ENCODE assay signal across 23 mouse cellular contexts in genomic region chr10:4289171-4289570, GRCm38 (mm10). TPM values are rescaled to one million over a fixed set of nuclear protein-coding genes. Genes with fewer than 3 reads are reported as not detected.
A peak's percentile ranks its signal among the peaks of the same experiment; 100 is the strongest.
DNase-seq lines count a peak whose midpoint lies in the region; ATAC-seq lines count a peak whose summit lies in the region.
"Had no signal": no experiment of that assay in that cellular context is flagged by ENCODE, and none has a peak within 500 bp of the region (broad histone marks: within the 10 kb centered on the region; RNA-seq: fewer than 3 reads in every experiment).

No protein-coding gene starts in this region.

- peak; percentile 16 for DNase-seq in cerebellum, adult 11-12 months
- DNase-seq in cerebellum, adult 8-10 months: no peak
- peak; percentile 11 for DNase-seq in embryonic facial prominence, embryonic 14.5 days (ENCODE audit: low spot score)
- no peak for DNase-seq in embryonic facial prominence, embryonic 10.5 days (ENCODE audit: low spot score)
- DNase-seq in neural tube, embryonic 10.5 days (ENCODE audit: extremely low spot score, low spot score): no peak
- DNase-seq in forebrain, embryonic 14.5 days (ENCODE audit: low spot score): no peak
- DNase-seq in lung, postnatal 4 days: no peak
- DNase-seq: adrenal gland, postnatal 14 days; B cell, adult 2 months; gastrocnemius, postnatal 36 days; heart, adult 11 months; heart, postnatal 36 days had no signal

- no peak overlapping the region for H3K9ac ChIP-seq in embryonic facial prominence, embryonic 14.5 days (ENCODE audit: low read depth, low read length)
- no peak overlapping the region for H3K9ac ChIP-seq in neural tube, embryonic 14.5 days (replicated peaks; ENCODE audit: low read depth, low read length)
- no peak overlapping the region for H3K9ac ChIP-seq in forebrain, embryonic 14.5 days (ENCODE audit: low read length)
- H3K9ac ChIP-seq: embryonic facial prominence, embryonic 15.5 days; forebrain, embryonic 15.5 days; heart, embryonic 13.5 days had no signal

- no peak overlapping the region for H3K4me2 ChIP-seq in embryonic facial prominence, embryonic 14.5 days (ENCODE audit: low read depth, low read length)
- H3K4me2 ChIP-seq in neural tube, embryonic 14.5 days (ENCODE audit: low read depth, low read length): no peak overlapping the region
- no peak overlapping the region for H3K4me2 ChIP-seq in forebrain, embryonic 14.5 days (ENCODE audit: low read length)
- H3K4me2 ChIP-seq: embryonic facial prominence, embryonic 15.5 days; forebrain, embryonic 15.5 days; heart, embryonic 13.5 days had no signal

- H3K4me1 ChIP-seq in embryonic facial prominence, embryonic 14.5 days (ENCODE audit: control insufficient read depth, insufficient read depth, low read length): no peaks in the 10 kb centered on the region
- peaks cover 13% of the 10 kb centered on the region; the same call in 1 of the 2 replicates for H3K4me1 ChIP-seq in embryonic facial prominence, embryonic 10.5 days
- H3K4me1 ChIP-seq in neural tube, embryonic 14.5 days (ENCODE audit: control insufficient read depth, insufficient read depth, low read length): peaks cover 3% of the 10 kb centered on the region; the same call in 1 of the 2 replicates
- H3K4me1 ChIP-seq in forebrain, embryonic 14.5 days (ENCODE audit: control insufficient read depth, insufficient read depth, low read length): no peaks in the 10 kb centered on the region
- H3K4me1 ChIP-seq: forebrain, embryonic 15.5 days had no signal

- H3K4me3 ChIP-seq in embryonic facial prominence, embryonic 14.5 days (ENCODE audit: low read depth, low read length): no peak overlapping the region
- H3K4me3 ChIP-seq in embryonic facial prominence, embryonic 10.5 days: no peak overlapping the region
- H3K4me3 ChIP-seq in neural tube, embryonic 14.5 days (ENCODE audit: low read depth, low read length): no peak overlapping the region
- no peak overlapping the region for H3K4me3 ChIP-seq in forebrain, embryonic 14.5 days (ENCODE audit: low read depth, low read length)
- H3K4me3 ChIP-seq: embryonic facial prominence, embryonic 15.5 days; erythroblast, embryonic 14.5 days; forebrain, embryonic 10.5 days; forebrain, embryonic 15.5 days; heart, embryonic 13.5 days had no signal

- H3K9me3 ChIP-seq in embryonic facial prominence, embryonic 14.5 days (ENCODE audit: control insufficient read depth, low read length): no peaks in the 10 kb centered on the region
- 0 out of 2 replicates have a peak, but pooled peaks cover 3% of the 10 kb centered on the region for H3K9me3 ChIP-seq in embryonic facial prominence, embryonic 10.5 days
- H3K9me3 ChIP-seq in neural tube, embryonic 14.5 days (ENCODE audit: control insufficient read depth, low read length): no peaks in the 10 kb centered on the region
- no peaks in the 10 kb centered on the region for H3K9me3 ChIP-seq in forebrain, embryonic 14.5 days (replicated peaks; ENCODE audit: control insufficient read depth, low read length)
- H3K9me3 ChIP-seq: embryonic facial prominence, embryonic 15.5 days; forebrain, embryonic 10.5 days; forebrain, embryonic 15.5 days; heart, embryonic 13.5 days had no signal

- H3K36me3 ChIP-seq in embryonic facial prominence, embryonic 14.5 days (ENCODE audit: control insufficient read depth, insufficient read depth, low read length): no peaks in the 10 kb centered on the region
- H3K36me3 ChIP-seq in embryonic facial prominence, embryonic 10.5 days (replicated peaks): no peaks in the 10 kb centered on the region
- H3K36me3 ChIP-seq in neural tube, embryonic 14.5 days (ENCODE audit: control insufficient read depth, insufficient read depth, low read length): no peaks in the 10 kb centered on the region
- H3K36me3 ChIP-seq in forebrain, embryonic 14.5 days (ENCODE audit: control insufficient read depth, insufficient read depth, low read length): no peaks in the 10 kb centered on the region
- H3K36me3 ChIP-seq: embryonic facial prominence, embryonic 15.5 days; forebrain, embryonic 10.5 days; forebrain, embryonic 15.5 days; heart, embryonic 13.5 days had no signal

- H3K27ac ChIP-seq in embryonic facial prominence, embryonic 14.5 days (replicated peaks; ENCODE audit: low read depth, low read length): no peak overlapping the region
- no peak overlapping the region for H3K27ac ChIP-seq in embryonic facial prominence, embryonic 10.5 days (replicated peaks)
- no peak overlapping the region for H3K27ac ChIP-seq in neural tube, embryonic 14.5 days (ENCODE audit: low read depth, low read length)
- H3K27ac ChIP-seq in forebrain, embryonic 14.5 days (ENCODE audit: low read depth, low read length): no peak overlapping the region
- H3K27ac ChIP-seq: embryonic facial prominence, embryonic 15.5 days; forebrain, embryonic 10.5 days; forebrain, embryonic 15.5 days; heart, embryonic 13.5 days had no signal

- WGBS in embryonic facial prominence, embryonic 14.5 days: 38% methylated on average over 5 of the region's 5 CpGs
- WGBS in embryonic facial prominence, embryonic 10.5 days: 59% methylated on average over 5 of the region's 5 CpGs
- WGBS in neural tube, embryonic 14.5 days: 38% methylated on average over 5 of the region's 5 CpGs
- WGBS in forebrain, embryonic 14.5 days: 44% methylated on average over 5 of the region's 5 CpGs

- no peaks in the 10 kb centered on the region for H3K27me3 ChIP-seq in embryonic facial prominence, embryonic 14.5 days (replicated peaks; ENCODE audit: control insufficient read depth, insufficient read depth, low read length)
- no peaks in the 10 kb centered on the region for H3K27me3 ChIP-seq in embryonic facial prominence, embryonic 10.5 days (replicated peaks; ENCODE audit: low read depth, poor library complexity, severe bottlenecking)
- no peaks in the 10 kb centered on the region for H3K27me3 ChIP-seq in neural tube, embryonic 14.5 days (ENCODE audit: control insufficient read depth, insufficient read depth, low read length)
- no peaks in the 10 kb centered on the region for H3K27me3 ChIP-seq in forebrain, embryonic 14.5 days (replicated peaks; ENCODE audit: control insufficient read depth, insufficient read depth, low read length)
- H3K27me3 ChIP-seq: embryonic facial prominence, embryonic 15.5 days; forebrain, embryonic 15.5 days; heart, embryonic 13.5 days had no signal

- no peak for ATAC-seq in embryonic facial prominence, embryonic 14.5 days (ENCODE audit: low read depth)
- peak; percentile 21; the same call in 1 of the 2 replicates for ATAC-seq in neural tube, embryonic 14.5 days (ENCODE audit: low read depth)
- ATAC-seq in forebrain, embryonic 14.5 days: no peak
- ATAC-seq: activated CD4-positive, CD25-positive, alpha-beta regulatory T cell, adult 4 months; CD4-positive, CD25-positive, alpha-beta regulatory T cell, adult 4 months; forebrain, embryonic 15.5 days; hindbrain, embryonic 16.5 days; inflammation-experienced regulatory T-cells, adult 6 months; intestine, postnatal 0 days had no signal

RNA-seq across cellular contexts. Expression of gene Akap12, which starts 23.0 kb away (rescaled TPM):
- 67.9 and 72.8 TPM in 2 replicates for polyA plus RNA-seq in embryonic facial prominence, embryonic 14.5 days (2014; fragmentation: Nextera tagmentation; extraction: Ambion mirVana)
- 22.1 and 24.3 TPM in 2 replicates for polyA plus RNA-seq in embryonic facial prominence, embryonic 10.5 days (2016; fragmentation: Nextera tagmentation; extraction: Ambion mirVana)
- 30.6 and 65.3 TPM in 2 replicates for polyA plus RNA-seq in neural tube, embryonic 14.5 days (2014; fragmentation: Nextera tagmentation; extraction: Ambion mirVana)
- 17.7 and 20.6 TPM in 2 replicates for polyA plus RNA-seq in forebrain, embryonic 14.5 days (2014; fragmentation: Nextera tagmentation; extraction: Ambion mirVana)

Comparison
In these comparisons a context has a peak if more than half of its experiments do, and no peak if none do; other contexts are left out.
1. DNase-seq: peak in cerebellum, adult 11-12 months (single experiment) and embryonic facial prominence, embryonic 14.5 days (single experiment); none in cerebellum, adult 8-10 months (single experiment), embryonic facial prominence, embryonic 10.5 days (single experiment), neural tube, embryonic 10.5 days (single experiment), forebrain, embryonic 14.5 days (single experiment) and lung, postnatal 4 days (0 of 2).